Mouse (Mus musculus) intestine, embryonic 16.5 days (tissue): ENCODE measurements around the gene Xlr3b. TPM values are rescaled to one million over a fixed set of nuclear protein-coding genes. Genes with fewer than 3 reads are reported as not detected.
"Not testable (repeated sequence)": the region's sequence is repeated elsewhere in the genome, so short reads cannot be mapped to it uniquely, and the experiment has no call there.

Experiments
- ATAC-seq: fragments of 200-750 bp; cut with Nextera tagmentation; 2 replicates; pipeline ENCODE4 v1.8.0; 2017; ENCODE audit warnings: moderate TSS enrichment, moderate library complexity
- H3K27ac ChIP-seq: fragments of 300-500 bp; sonication (generic); 2 replicates; pipeline ENCODE4 v1.5.1; 2014; ENCODE audit warnings: mild to moderate bottlenecking, low read length
- H3K27me3 ChIP-seq: fragments of 300-500 bp; sonication (generic); replicated peaks from 2 replicates; pipeline ENCODE4 v1.6.1; 2014; ENCODE audit warnings: low read length, control low read depth, mixed read lengths; ENCODE audit not compliant: control insufficient read depth, insufficient read depth
- H3K36me3 ChIP-seq: fragments of 300-500 bp; sonication (generic); 2 replicates; pipeline ENCODE4 v1.6.1; 2014; ENCODE audit warnings: low read length, control low read depth; ENCODE audit not compliant: control insufficient read depth, insufficient read depth
- H3K4me1 ChIP-seq: fragments of 300-500 bp; sonication (generic); 2 replicates; pipeline ENCODE4 v1.6.1; 2014; ENCODE audit warnings: low read length, control low read depth, mixed read lengths; ENCODE audit not compliant: control insufficient read depth, insufficient read depth
- H3K4me2 ChIP-seq: fragments of 300-500 bp; sonication (generic); 2 replicates; pipeline ENCODE4 v1.6.1; 2014; ENCODE audit warnings: low read depth, low read length, control low read depth
- H3K4me3 ChIP-seq: fragments of 300-500 bp; sonication (generic); 2 replicates; pipeline ENCODE4 v1.5.1; 2014; ENCODE audit warnings: mild to moderate bottlenecking, low read length
- H3K9ac ChIP-seq: fragments of 300-500 bp; sonication (generic); 2 replicates; pipeline ENCODE4 v1.6.1; 2014; ENCODE audit warnings: low read depth, low read length
- H3K9me3 ChIP-seq: fragments of 300-500 bp; sonication (generic); 2 replicates; pipeline ENCODE4 v1.6.1; 2016; ENCODE audit warnings: low read length, control low read depth; ENCODE audit not compliant: control insufficient read depth
- WGBS: fragments of 180-500 bp; shearing (Covaris S2); extraction: QIAGEN DNeasy Blood & Tissue Kit; methylation state at CpG from one replicate; pipeline ENCODE4 v1.1.7; 2014; 5-methylcytosine and 5-hydroxymethylcytosine counted together
- polyA plus RNA-seq: library from polyadenylated mRNA; unstranded; fragments of >200 nt; fragmentation: Nextera tagmentation; extraction: Ambion mirVana; gene quantifications from 2 replicates; pipeline ENCODE4 v1.2.1, GENCODE M21; 2015

Xlr3b gene
- polyA plus RNA-seq = 7.6 and 7.9 TPM in 2 replicates

- H3K9ac ChIP-seq, H3K9me3 ChIP-seq, H3K27me3 ChIP-seq, H3K27ac ChIP-seq, H3K36me3 ChIP-seq, ATAC-seq, H3K4me2 ChIP-seq, H3K4me1 ChIP-seq, H3K4me3 ChIP-seq: not testable (repeated sequence)
- WGBS = 74% methylated on average over 12 of the region's 12 CpGs
Measured at GRCm38 (mm10) chrX:73191934-73192333, at the start of gene Xlr3b. Gene Xlr3b, plus strand, starts transcription at chrX:73192207.

- H3K36me3 ChIP-seq, H3K4me2 ChIP-seq, H3K4me3 ChIP-seq, H3K27ac ChIP-seq, H3K4me1 ChIP-seq, H3K9me3 ChIP-seq, H3K9ac ChIP-seq, H3K27me3 ChIP-seq: not testable (repeated sequence)
- no CpG with 5 or more reads among the region's 7 CpGs for WGBS
- ATAC-seq = peak; percentile 59
Measured at GRCm38 (mm10) chrX:73143218-73143618, 48.8 kb upstream of the Xlr3b start.

- not testable (repeated sequence) for H3K27ac ChIP-seq, H3K4me3 ChIP-seq, H3K9ac ChIP-seq, H3K36me3 ChIP-seq, H3K4me1 ChIP-seq, H3K4me2 ChIP-seq, ATAC-seq, H3K27me3 ChIP-seq, H3K9me3 ChIP-seq
- WGBS = no CpG with 5 or more reads among the region's 20 CpGs
Measured at GRCm38 (mm10) chrX:73148496-73148895, 43.5 kb upstream of the Xlr3b start, which contains the start of gene Xlr5b. Gene Xlr5b, plus strand, starts transcription at chrX:73148796.

GRCm38 (mm10) chrX:73149350-73149749, 42.7 kb upstream of the Xlr3b start, which contains the start of gene DXBay18:
Gene DXBay18, minus strand, starts transcription at chrX:73149450.
- not testable (repeated sequence) for H3K27ac ChIP-seq, H3K4me3 ChIP-seq, H3K4me1 ChIP-seq, ATAC-seq, H3K4me2 ChIP-seq, H3K9ac ChIP-seq, H3K27me3 ChIP-seq, H3K9me3 ChIP-seq, H3K36me3 ChIP-seq
- no CpG with 5 or more reads among the region's 7 CpGs for WGBS

GRCm38 (mm10) chrX:73176889-73177288, 15.1 kb upstream of the Xlr3b start, which contains the start of gene Spin2d:
Gene Spin2d, minus strand, starts transcription at chrX:73176989.
- H3K4me1 ChIP-seq, H3K36me3 ChIP-seq, H3K9me3 ChIP-seq, H3K9ac ChIP-seq, H3K27ac ChIP-seq, H3K27me3 ChIP-seq, ATAC-seq, H3K4me3 ChIP-seq, H3K4me2 ChIP-seq: not testable (repeated sequence)
- 78% methylated on average over 6 of the region's 15 CpGs for WGBS

GRCm38 (mm10) chrX:73213819-73214564, 22.0 kb downstream of the Xlr3b start, which contains the start of gene Xlr4b:
Gene Xlr4b, plus strand, starts transcription at chrX:73214333.
- not testable (repeated sequence) for H3K27me3 ChIP-seq, H3K36me3 ChIP-seq, H3K27ac ChIP-seq, H3K9me3 ChIP-seq, H3K9ac ChIP-seq, H3K4me1 ChIP-seq, H3K4me2 ChIP-seq, H3K4me3 ChIP-seq, ATAC-seq
- WGBS = 71% methylated on average over 12 of the region's 19 CpGs

GRCm38 (mm10) chrX:73225365-73225764, 33.4 kb downstream of the Xlr3b start:
- H3K9me3 ChIP-seq = no peaks in the 10 kb centered on the region
- H3K27me3 ChIP-seq = 0 out of 2 replicates have a peak, but pooled peaks cover 3% of the 10 kb centered on the region
- no peaks in the 10 kb centered on the region for H3K36me3 ChIP-seq
- H3K4me1 ChIP-seq = no peaks in the 10 kb centered on the region
- WGBS = 47% methylated on average over 1 of the region's 1 CpGs
- no peak for ATAC-seq
- no peak overlapping the region for H3K4me3 ChIP-seq
- no peak overlapping the region for H3K4me2 ChIP-seq
- no peak overlapping the region for H3K9ac ChIP-seq
- no peak overlapping the region for H3K27ac ChIP-seq

- WGBS = 12% methylated on average over 39 of the region's 39 CpGs
- Histone ChIP-seq H3K9me3 (no peaks in the 10 kb centered on the region), H3K27ac (peak within 1 kb of the TSS; percentile 65), H3K4me2 (peak within 1 kb of the TSS; percentile 78), H3K36me3 (no peaks in the 10 kb centered on the region), H3K4me1 (no peaks in the 10 kb centered on the region), H3K27me3 (0 out of 2 replicates have a peak, but pooled peaks cover 3% of the 10 kb centered on the region), H3K4me3 (peak within 1 kb of the TSS; percentile 66), H3K9ac (peak within 1 kb of the TSS; percentile 75)
- ATAC-seq = peak; percentile 96
Measured at GRCm38 (mm10) chrX:73227914-73228605, 36.1 kb downstream of the Xlr3b start, which contains the start of gene F8a. Gene F8a, plus strand, starts transcription at chrX:73228291.

GRCm38 (mm10) chrX:73228606-73229214, 36.7 kb downstream of the Xlr3b start:
- peak overlapping the region; percentile 78 for H3K4me2 ChIP-seq
- no peaks in the 10 kb centered on the region for H3K9me3 ChIP-seq
- peak; percentile 69 for ATAC-seq
- WGBS = 17% methylated on average over 47 of the region's 51 CpGs
- no peaks in the 10 kb centered on the region for H3K36me3 ChIP-seq
- H3K4me3 ChIP-seq = peak overlapping the region; percentile 66
- H3K4me1 ChIP-seq = no peaks in the 10 kb centered on the region
- H3K9ac ChIP-seq = peak overlapping the region; percentile 75
- peak overlapping the region; percentile 65 for H3K27ac ChIP-seq
- 0 out of 2 replicates have a peak, but pooled peaks cover 3% of the 10 kb centered on the region for H3K27me3 ChIP-seq
